Mouse (Mus musculus) T-helper 2 cell (primary cell): ENCODE data around the gene Themis3.

Experiments used
- in situ Hi-C: fragments of 300-600 bp; cut with MboI, MseI; formaldehyde crosslinking; loops from one replicate; pipeline ENCODE4 v1.15.1; 2025; ENCODE audit warnings: high pct_unique_total_duplicates

Themis3 gene

DNA sequence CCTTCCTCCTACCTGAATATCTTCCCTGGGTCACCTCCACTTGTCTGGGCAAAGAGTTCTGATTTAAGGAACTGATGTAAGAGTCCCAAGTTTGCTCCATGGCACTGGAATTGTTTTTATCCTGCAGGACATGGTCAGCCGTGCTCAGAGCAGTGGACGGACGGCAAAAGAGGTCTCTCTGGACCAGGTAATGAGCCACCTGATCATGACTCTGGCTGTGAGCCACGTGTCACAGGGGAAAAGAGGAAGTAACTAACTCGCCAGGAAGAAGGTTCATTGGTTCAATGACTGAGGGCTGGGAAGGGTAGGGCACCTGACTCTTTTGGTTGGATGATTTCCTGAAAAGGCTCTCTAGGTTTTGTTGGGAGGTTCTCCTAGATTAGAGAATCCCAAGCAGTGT is at the start of gene Themis3:
TSS of gene Themis3 (minus strand) at position 187 of the 400 bp plus-strand sequence.
- in situ Hi-C loops: no loop called here

DNA sequence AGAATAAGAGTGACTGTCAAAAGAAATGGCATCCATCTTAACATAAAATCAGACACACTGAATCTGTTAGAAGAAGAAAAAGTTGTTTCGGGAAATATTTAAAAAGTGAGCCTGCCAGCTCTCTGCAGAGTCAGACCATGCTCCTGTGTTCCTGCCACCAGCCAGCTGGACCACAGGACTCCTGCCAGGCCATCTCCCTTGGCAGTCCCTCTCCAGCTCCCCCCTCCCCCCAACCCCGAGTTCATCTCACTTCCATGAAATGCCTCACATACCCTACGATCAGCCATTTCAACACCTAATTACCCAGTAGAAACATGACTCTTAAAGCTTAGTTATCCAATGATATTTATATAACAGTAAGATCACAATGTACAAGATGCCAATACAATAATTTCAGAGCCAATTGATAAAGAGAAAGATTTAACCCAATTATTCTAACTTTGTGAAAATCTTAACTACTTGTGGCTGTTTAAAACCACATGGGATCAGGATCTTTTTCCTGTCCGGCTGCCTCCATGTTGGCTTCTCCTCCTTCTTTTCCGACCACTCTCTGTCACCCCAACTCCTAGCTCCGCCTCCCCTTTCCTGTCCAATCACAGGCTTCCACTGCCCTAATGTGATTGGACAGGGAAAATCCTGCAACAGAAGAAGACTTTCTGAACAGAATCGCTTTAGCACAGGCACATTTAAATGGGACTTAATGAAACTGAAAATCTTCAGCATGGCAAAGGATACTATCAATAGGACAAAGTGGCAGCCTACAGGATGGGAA is 43.7 kb upstream of the Themis3 start:
- in situ Hi-C loops: no loop called here

DNA sequence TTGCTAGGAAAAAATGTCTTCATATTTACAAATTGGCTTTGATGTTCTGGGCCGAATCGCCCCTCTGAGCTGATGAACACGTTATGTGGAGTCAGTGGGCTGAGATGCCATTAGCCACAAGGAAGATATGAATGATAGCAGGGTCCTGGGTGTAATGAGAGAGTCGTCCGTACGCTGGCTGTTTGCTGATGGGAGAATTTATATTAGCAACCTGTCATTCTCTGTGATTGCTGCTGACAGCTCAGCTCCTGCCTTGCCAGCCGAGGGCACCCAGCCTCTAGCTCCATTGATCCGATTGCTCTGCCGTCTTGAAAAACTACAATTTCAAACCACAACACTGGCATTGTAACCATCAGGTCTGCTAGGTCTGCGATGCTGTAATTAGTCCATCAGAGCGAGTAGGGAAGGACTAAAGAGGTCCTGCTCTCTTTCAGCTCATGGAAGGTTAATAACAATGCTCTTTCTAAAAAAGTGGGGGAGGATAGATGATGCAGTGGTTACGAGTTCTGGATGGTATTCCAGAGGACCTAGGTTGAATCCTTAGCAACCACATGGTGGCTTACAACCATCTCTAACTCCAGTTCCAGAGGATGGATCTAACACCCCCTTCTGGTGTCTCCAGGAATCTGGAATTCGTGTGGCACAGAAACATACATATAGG is 25.7 kb upstream of the Themis3 start:
- in situ Hi-C loops: no loop called here

DNA sequence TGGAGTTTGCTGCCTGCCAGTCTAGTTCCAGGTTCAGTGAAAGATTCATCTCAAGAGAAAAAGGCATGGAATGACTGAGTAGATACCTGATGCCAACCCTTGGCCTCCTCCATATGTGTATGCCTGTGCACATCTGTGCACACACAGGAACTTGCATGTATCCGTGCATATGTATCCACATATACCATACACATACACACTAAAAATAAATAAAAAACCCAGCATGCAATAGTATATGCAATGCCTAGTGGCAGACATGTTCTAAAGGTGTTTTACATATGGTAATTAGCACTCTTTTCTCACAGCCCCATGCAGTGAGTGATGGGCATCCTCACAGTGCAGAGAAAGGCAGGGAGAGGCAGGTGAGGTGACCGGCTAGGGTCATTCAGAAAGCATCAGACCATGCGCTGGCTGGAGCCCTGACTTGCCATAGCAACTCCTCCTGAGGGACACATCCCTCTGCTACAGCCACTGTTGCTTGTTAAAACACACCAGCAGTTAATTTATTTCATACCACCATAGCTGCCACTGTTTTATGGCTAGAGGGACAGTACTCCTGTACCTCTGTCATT is 24.9 kb upstream of the Themis3 start:
- in situ Hi-C loops: no loop called here

DNA sequence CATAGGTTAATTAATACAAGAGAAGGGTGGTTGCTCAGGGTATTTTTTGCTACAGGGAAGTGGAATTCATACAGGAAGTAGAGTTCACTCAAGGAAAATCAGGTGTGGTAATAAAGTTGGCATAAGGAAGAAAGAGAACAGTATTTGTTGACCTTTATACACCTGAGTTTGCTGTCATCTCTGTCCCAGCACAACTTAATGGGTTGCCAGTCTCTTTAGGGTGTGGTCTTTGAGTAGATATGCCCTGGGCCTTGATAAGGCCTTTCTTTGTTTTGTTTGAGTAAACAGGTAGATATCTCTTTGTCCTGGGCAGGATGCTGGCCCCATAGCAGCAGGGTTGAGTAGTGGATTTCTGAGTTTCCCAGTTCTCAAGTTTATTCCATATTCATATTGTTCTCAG is 15.6 kb upstream of the Themis3 start:
- in situ Hi-C loops: no loop called here

DNA sequence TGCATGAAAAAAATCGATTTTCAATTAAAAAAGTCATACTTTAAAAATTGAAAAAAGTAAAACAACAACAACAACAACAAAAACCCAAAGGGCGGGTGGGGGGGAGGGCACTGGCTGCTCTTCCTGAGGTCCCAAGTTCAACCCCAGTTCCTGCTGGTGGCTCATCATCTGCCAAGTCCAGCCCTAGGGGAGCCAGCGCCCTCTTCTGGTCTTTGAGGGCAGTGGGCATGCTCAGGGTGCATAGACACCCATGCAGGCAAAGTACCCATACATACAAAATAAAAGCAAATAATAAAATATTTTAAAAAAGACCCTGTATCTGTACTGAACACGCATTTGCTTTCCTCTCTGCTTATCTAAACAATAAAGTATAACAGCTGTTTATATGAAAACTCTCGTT is 10.5 kb upstream of the Themis3 start:
- in situ Hi-C loops: no loop called here

DNA sequence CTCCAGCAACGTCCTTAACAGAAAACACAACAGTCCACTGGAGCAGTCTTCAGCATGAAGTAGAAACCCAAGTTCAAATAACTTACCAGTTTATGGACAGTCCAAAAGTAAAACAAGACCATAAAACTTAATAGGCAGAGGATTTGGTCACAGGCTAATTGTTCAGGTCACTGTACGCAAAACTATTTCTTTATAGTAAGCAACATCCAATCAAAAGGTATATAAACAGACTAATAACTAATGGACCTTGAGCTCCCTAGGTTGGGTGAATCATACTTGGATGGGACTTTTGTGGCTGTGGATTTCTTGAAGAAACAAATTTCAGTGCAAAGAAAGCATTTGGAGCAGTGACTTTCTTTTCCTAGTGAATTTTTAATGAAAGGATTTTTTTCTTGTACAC is 6.8 kb upstream of the Themis3 start:
- in situ Hi-C loops: no loop called here

DNA sequence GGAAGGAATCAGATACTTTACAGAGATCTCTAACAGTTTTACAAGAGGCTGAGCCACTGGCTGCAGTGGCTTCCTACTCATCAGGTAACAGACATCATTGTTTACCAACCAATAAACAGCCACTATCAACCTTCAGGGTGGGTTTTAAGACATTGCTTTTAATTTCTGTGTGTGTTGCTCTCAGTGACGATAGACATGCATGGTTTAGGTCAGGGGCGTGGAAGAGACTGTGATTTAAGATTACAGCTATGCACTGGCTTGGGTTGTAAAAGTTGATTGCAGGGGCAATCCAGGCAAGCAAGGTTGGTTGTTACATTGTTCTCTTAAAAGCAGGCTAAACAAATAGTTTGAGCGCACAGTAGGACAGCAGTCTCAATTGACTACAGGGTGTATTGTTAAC is 1.4 kb upstream of the Themis3 start:
- in situ Hi-C loops: no loop called here

DNA sequence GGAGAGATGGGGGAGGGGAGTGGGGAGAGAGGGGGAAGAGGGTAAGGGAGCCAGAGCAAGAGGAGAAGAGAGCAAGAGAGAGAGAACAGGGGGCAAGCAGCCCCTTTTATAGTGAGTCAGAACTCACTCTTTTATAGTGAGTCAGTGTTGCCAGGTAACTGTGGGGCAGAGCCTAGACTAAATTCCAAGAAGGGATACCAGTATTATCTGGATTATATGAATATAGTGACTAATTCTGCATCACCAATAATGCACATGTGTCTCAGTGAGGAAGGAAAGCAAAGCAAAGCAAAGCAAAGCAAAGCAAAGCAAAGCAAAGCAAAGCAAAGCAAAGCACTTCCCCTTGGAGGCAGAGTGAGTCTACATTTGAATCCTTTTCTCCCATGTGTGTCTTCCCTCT is 835 bp upstream of the Themis3 start:
- in situ Hi-C loops: no loop called here

DNA sequence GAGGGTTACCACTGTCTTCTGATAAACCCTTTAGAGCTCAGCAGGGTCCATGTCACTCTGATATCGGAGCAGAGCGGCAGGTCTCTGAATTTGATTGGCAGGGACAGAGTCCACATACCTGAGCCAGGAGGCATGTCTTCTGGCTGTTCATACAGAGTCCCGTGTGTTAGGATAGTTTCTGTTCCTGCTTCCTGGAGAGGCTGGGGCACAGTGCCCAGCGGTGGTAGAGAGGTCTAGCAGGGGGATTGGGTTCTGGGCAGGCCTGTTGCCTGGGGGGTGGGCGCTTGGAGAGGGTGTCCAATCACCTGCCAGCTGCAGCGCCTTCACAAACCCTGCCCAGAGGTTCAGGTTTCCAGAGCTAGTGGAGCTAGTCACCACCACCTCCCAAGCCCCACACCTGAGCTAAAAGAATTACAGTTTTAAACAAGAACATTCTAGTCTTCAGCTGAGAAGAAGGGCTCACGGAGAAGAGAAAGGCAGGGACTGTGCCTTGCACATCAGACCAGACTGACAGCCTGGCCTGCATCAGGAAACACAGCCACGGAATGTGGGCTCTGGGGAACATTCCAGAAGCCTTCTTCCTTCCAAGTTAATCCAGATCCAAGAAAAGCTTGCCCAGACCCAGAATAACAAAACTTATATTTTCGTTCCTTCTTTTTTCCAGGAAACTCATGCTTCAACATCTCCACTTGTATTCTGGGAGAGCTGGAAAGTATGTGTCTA is 3.9 kb downstream of the Themis3 start:
- in situ Hi-C loops: no loop called here

DNA sequence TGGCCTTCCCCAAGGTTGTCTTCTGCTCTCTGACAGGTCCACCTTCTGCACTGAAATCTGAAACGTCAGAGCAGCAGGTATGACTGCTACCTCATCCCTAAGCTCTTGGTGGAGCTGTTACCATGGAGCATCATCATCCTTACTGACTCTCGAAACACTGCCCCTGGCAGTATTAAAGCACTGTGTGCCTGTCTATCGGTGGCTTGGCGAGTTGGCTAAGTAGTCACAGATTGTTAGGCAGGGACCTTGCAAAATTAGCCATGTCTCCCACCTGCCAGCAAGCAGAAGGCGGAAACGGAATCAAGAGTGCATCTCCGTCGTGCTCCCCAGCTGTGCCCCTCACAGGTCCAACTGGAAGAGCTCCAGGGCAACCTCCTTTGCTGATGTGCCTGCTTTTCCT is 4.6 kb downstream of the Themis3 start:
- in situ Hi-C loops: no loop called here

DNA sequence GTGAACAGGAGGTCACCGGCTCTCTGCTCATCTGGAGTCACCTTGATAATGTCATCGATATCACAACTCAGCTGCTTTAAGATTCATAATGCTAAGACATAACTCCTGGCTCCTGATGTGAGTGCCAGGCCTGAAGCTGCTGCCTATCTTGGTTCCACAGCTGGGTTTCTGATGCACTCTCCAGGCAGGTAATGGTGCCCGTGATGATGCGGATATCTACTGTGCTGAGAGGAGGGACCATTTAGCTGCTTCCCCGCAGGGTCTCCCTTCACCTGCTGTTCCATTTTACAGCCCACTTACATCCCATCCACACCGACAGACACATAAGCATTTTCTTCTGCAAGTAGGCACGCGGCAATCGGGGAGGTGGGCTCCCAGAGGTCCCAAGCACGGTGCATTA is 7.7 kb downstream of the Themis3 start:
- in situ Hi-C loops: no loop called here

DNA sequence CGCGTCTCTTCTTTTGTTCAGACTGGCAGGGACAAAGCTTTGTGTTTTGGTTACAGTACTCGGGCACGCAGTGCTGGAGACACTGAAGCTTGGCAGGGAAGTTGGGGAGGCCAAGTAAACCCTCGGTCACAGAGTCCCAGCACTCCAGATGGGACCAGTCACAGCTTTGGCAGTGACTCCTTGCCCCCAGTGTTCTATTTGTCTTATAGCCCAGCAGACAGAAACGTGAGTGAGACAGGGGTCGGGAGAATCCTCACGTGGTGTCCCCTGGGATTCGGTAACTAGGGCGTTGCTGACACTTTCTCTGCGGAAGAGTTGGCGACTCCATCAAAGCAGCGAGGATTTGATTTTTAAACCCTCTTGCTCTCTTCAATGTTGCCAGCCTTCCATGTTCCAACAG is 8.3 kb downstream of the Themis3 start:
- in situ Hi-C loops: no loop called here

DNA sequence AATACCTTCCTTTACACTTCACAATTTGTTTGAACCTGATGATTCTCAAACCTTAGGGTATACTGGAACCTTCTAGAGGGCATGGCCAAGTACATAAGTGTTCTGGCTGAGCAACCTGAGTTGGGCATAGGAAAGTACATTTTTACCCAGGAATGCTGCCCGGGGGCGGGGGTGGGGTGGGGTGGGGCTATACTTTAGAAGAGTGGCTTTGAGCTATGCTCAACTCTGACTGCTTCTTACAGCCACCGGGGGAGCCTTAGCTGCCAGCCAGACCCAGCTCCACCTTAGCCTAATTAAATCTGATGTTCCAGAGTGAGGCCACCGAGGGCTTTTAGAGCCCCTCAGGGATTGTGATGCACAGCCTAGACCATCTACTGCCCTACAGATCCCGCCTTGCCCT is 13.4 kb downstream of the Themis3 start:
- in situ Hi-C loops: no loop called here

DNA sequence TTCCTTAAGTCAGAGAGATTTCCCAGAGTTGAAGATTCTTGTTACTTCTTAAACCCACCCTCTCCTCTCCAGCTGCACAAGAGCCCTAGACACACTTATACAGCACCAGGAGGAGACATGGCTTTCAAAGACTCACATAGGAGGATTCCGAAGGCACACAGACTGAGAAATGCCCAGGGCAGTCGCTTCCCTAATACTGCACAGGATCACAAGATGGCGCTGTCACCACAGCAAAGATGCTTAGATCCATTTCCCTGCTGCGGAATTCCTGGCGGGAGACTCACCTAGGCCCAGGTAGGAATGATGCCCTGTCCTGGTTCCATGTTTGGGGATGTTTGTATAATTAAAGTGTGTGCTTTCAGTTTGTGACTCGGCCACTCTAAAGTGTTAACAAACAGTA is 16.4 kb downstream of the Themis3 start:
- in situ Hi-C loops: no loop called here

DNA sequence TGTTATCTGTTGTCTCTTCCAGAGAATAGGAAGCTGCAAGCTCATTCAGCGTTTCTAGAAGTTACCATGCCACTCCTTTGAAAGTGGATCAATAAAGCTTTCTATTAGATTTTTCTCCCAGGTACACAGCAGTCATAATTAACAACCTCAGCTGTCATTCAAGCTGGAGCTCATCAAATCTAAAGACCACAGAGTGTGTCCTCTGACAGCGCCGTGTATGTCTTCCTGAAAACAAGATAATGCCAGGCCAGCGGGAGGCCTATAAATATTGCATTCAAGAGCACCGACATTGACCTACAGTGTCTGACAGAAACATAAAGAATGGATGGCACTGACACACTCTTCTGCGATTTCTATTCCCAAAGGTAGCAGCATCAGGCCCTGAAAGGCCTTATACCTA is 16.9 kb downstream of the Themis3 start:
- in situ Hi-C loops: no loop called here

DNA sequence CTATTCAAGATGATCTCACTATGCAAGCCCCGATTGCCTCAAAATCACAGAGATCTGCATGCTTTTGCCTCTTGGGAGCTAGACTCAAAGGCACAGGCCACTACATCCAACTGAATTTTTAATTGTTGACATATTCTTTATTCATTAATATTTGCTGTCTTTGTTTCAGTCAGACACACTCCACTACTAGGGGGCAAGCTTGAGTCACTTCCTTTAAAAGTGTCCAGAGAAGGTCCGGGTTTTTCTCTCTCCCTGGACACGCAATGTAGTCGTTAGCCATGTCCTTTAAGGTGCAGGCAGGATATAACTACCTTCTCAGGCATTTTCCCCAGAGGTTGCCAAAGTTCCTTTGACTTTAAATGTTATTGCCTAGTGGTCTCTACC is 21.8 kb downstream of the Themis3 start:
- in situ Hi-C loops: no loop called here

DNA sequence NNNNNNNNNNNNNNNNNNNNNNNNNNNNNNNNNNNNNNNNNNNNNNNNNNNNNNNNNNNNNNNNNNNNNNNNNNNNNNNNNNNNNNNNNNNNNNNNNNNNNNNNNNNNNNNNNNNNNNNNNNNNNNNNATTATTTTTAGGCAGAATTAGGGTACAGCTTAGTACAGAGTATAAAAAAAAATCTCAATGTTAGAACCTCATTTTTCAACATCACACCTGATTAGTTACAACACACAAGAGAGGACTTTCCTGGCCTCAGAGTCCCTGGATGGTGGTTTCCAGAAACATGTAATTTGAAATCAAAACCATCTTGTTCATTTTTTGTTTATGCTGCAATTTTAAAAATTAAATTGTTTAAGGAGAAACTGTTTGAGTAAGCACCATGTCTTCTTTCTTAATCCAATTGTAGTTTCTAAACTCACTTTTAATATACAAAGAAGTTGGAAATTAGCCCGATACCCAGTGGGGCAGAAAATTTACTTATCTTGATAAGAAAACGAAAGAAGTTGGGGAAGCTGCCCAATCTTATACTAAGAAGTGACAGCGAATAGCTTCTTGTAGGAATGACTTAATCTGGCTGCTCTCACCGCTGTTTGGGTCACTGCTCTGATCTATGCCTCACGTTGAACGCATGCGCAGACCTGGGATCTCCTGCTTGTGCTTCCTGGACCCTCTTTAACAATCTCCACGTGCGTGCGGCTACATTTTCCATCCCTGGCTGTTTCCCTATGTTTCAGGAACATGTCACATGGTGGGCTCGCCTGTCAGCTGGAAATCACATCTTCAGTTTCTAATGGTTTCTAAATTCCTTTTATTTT is 22.4 kb downstream of the Themis3 start:
- in situ Hi-C loops: no loop called here

DNA sequence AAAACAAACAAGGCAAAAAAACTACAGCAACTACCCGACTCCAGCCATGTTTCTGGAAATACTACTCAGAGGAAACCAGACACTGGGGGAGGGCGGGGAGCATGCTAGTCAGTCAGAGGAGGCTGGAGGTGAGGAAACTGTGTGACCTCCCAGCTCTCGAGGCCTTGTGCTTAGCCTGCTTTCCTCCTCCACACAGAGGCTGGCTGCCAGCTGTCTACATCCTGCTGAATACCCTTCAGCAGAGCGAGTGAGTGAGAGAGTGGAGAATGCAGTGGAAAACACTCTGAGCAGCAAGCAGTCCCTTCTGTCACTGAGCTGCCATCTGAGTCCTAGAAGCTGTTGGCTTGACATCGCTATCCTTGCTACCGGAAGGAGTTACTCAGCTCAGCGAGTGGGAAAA is 30.2 kb downstream of the Themis3 start:
- in situ Hi-C loops: no loop called here

DNA sequence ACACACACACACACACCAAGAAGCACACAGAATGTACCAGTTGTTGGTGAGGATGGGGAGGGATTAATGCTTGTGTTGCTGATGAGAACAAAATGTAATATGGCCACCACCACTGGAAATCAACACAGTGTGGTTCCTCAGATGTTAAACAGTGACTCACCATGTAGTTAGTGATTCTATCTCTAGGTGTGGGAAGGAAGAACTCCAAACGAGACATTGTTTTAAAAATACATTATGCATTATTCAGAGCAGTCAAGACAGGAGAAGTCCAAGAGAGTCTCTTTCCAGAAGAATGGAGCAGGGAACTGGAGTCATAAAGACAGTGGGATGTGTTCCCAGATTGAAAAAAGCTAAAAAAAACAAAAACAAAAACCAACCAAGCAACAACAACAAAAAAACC is 30.9 kb downstream of the Themis3 start:
- in situ Hi-C loops: no loop called here

DNA sequence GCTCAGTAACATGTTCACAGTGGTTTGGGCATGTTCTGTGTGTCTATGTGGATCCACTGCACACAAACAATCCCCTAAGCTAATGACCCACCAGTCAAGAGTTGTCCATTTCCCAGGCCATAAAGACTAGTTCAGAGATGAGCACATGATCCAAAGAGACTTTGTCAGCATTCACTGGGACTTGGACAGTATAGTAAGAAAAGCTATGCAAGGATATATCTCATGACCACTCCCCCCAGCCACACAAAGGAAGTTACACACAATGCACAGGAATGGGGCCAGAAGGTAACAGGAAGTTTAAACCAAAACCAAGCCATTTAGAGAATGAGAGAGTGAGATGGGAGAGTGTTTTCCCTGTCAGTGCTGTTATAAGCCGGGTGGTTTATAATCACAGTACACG is 33.0 kb downstream of the Themis3 start:
- in situ Hi-C loops: no loop called here
